ENCODE assay signal across 13 mouse cellular contexts in the genomic region with DNA sequence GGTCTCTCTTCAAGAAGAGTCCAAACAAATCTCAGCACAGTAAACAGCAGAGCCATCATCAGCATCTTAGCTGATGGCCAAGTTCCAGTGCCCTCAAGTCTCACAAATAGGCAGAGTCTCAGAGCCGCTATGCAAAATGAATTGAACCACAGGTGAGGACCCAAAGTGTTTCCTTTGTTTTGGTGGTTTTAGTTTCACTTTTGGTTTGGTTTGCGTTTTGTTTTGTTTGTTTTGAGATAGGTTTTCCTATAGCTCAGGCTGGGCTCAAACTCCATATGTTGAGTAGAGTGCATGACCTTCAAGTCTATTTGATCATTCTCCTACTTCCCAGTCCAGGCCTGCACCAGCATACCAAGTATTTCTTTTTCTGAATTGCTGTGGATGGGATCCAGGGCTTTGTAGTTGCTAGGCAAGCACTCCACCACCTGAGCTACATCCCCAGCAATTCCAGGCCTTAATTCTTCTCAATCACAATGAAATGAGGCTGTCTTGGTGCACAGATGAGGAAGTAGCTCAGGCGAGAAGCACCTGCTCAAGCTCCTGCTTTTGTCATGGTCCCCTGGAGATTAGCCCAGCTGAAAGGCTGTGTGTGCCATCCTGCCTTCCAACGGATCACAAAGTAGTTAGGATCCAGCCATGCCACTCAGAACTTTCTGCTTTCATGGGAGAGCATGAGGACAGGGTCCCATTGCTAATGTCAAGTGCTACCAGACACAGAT. TPM values are rescaled to one million over a fixed set of nuclear protein-coding genes. Genes with fewer than 3 reads are reported as not detected.
DNase-seq lines count a peak whose midpoint lies in the region; ATAC-seq and TF ChIP-seq lines count a peak whose summit lies in the region.
"Had no signal": no experiment of that assay in that cellular context is flagged by ENCODE, and none has a peak within 500 bp of the region (broad histone marks: within the 10 kb centered on the region; RNA-seq: fewer than 3 reads in every experiment).

No protein-coding gene starts in this region.

- peak; percentile 14 for DNase-seq in liver, adult 2 months (ENCODE audit: extremely low read depth, low read depth, low spot score)
- DNase-seq in liver, embryonic 11.5 days (ENCODE audit: low spot score), result no peak
- DNase-seq in MEL (ENCODE audit: low read depth, low spot score) (peak; percentile 75), adipocyte (ENCODE audit: low spot score) (no peak)
- DNase-seq in thymus, postnatal 14 days, result peak; percentile 10
- DNase-seq in layer of hippocampus, adult 18-20 months (ENCODE audit: low spot score in 2 of 2), result no peak
- DNase-seq: cerebellum, adult 8-10 months; kidney, adult 11 months; left cerebral cortex, postnatal 4 days; lung, adult 18-20 months had no signal

- no peak overlapping the region for H3K9ac ChIP-seq in liver, adult 2 months (ENCODE audit: low read depth, low read length)
- H3K9ac ChIP-seq in liver, embryonic 11.5 days (ENCODE audit: low read depth, low read length), result no peak overlapping the region
- peak overlapping the region; percentile 38 for H3K9ac ChIP-seq in MEL (ENCODE audit: control insufficient read depth, low read depth, low read length, poor library complexity, severe bottlenecking)
- H3K9ac ChIP-seq in midbrain, embryonic 13.5 days (replicated peaks), result no peak overlapping the region

- TF ChIP-seq RAD21 in MEL (IDR thresholded peaks at IDR 0.05; ENCODE audit: low read depth, low read length), result no peak

- no peak for ATAC-seq in liver, embryonic 11.5 days (replicated peaks; ENCODE audit: low FRiP score)
- ATAC-seq in inflammation-experienced regulatory T-cells, adult 6 months, result peak; percentile 44
- no peak for ATAC-seq in midbrain, embryonic 13.5 days

- H3K4me1 ChIP-seq in liver, adult 2 months (ENCODE audit: control insufficient read depth, insufficient read depth, low read length), result peaks cover 3% of the 10 kb centered on the region
- H3K4me1 ChIP-seq in liver, embryonic 11.5 days (replicated peaks; ENCODE audit: control insufficient read depth, insufficient read depth, low read length), result no peaks in the 10 kb centered on the region
- peaks cover 2 to 20% of the 10 kb centered on the region in 2 experiments for H3K4me1 ChIP-seq in MEL (ENCODE audit: control insufficient read depth in 1 of 2, insufficient read depth in 2 of 2, low read length in 2 of 2)
- H3K4me1 ChIP-seq in midbrain, embryonic 13.5 days (replicated peaks), result peaks cover 5% of the 10 kb centered on the region; the same call in 1 of the 2 replicates
- H3K4me1 ChIP-seq: heart, embryonic 10.5 days had no signal

- H3K79me2 ChIP-seq in liver, adult 2 months (ENCODE audit: control insufficient read depth, insufficient read depth, low read length), result no peaks in the 10 kb centered on the region
- H3K79me2 ChIP-seq in MEL (ENCODE audit: control insufficient read depth, insufficient read depth, low read length, poor library complexity), result peaks cover 5% of the 10 kb centered on the region; the same call in 1 of the 2 replicates

- no peaks in the 10 kb centered on the region for H3K9me3 ChIP-seq in liver, embryonic 11.5 days (ENCODE audit: control insufficient read depth, low read length)
- no peaks in the 10 kb centered on the region for H3K9me3 ChIP-seq in MEL (replicated peaks; ENCODE audit: insufficient read depth, low read length)
- no peaks in the 10 kb centered on the region for H3K9me3 ChIP-seq in midbrain, embryonic 13.5 days

- no peaks in the 10 kb centered on the region for H3K27me3 ChIP-seq in liver, adult 2 months (ENCODE audit: control insufficient read depth, insufficient read depth, low read length)
- H3K27me3 ChIP-seq in liver, embryonic 11.5 days (replicated peaks; ENCODE audit: control insufficient read depth, insufficient read depth, low read length), result peaks cover 6% of the 10 kb centered on the region
- no peaks in the 10 kb centered on the region for H3K27me3 ChIP-seq in MEL (ENCODE audit: control insufficient read depth in 1 of 2, insufficient read depth in 2 of 2, low read length in 2 of 2)
- no peaks in the 10 kb centered on the region; the same call in 1 of the 2 replicates for H3K27me3 ChIP-seq in midbrain, embryonic 13.5 days

- no peak overlapping the region for H3K4me3 ChIP-seq in liver, adult 2 months (ENCODE audit: insufficient read depth, low read depth, low read length)
- no peak overlapping the region for H3K4me3 ChIP-seq in liver, embryonic 11.5 days (ENCODE audit: low read depth, low read length)
- peak overlapping the region; percentile 10 to 27; a peak in 2 of 4 replicates for H3K4me3 ChIP-seq in MEL (ENCODE audit: control insufficient read depth in 1 of 2, insufficient read depth in 1 of 2, low read depth in 2 of 2, low read length in 2 of 2)
- H3K4me3 ChIP-seq in midbrain, embryonic 13.5 days (replicated peaks), result no peak overlapping the region
- H3K4me3 ChIP-seq: heart, embryonic 10.5 days had no signal

- no peaks in the 10 kb centered on the region for H3K36me3 ChIP-seq in liver, adult 2 months (ENCODE audit: control insufficient read depth, insufficient read depth, low read length)
- no peaks in the 10 kb centered on the region for H3K36me3 ChIP-seq in liver, embryonic 11.5 days (ENCODE audit: control insufficient read depth, insufficient read depth, low read length)
- H3K36me3 ChIP-seq in MEL (ENCODE audit: control insufficient read depth in 1 of 2, insufficient read depth in 2 of 2, low read length in 2 of 2), result peaks cover 0 to 26% of the 10 kb centered on the region in 2 experiments; a peak in 2 of 4 replicates
- H3K36me3 ChIP-seq in midbrain, embryonic 13.5 days, result 0 out of 2 replicates have a peak, but pooled peaks cover 3% of the 10 kb centered on the region
- H3K36me3 ChIP-seq: heart, embryonic 10.5 days had no signal

- peak; percentile 22 to 55; a peak in 2 of 4 replicates for TF ChIP-seq EP300 in MEL (IDR thresholded peaks at IDR 0.05; ENCODE audit: low read depth in 1 of 2, low read length in 2 of 2)

- no peak for TF ChIP-seq POLR2A in liver, adult 2 months (IDR thresholded peaks at IDR 0.05; ENCODE audit: extremely low read depth, insufficient read depth, low read length)
- TF ChIP-seq POLR2A in MEL (IDR thresholded peaks at IDR 0.05; ENCODE audit: control insufficient read depth in 1 of 2, insufficient read depth in 1 of 2, low read depth in 1 of 2, low read length in 2 of 2, poor library complexity in 1 of 2), result no peak

- no peak overlapping the region for H3K27ac ChIP-seq in liver, adult 2 months (replicated peaks; ENCODE audit: insufficient read depth, low read depth, low read length)
- no peak overlapping the region for H3K27ac ChIP-seq in liver, embryonic 11.5 days (ENCODE audit: low read depth, low read length)
- peak overlapping the region; percentile 49 for H3K27ac ChIP-seq in MEL (ENCODE audit: control insufficient read depth, low read depth, low read length)
- H3K27ac ChIP-seq in midbrain, embryonic 13.5 days, result no peak overlapping the region
- H3K27ac ChIP-seq: heart, embryonic 10.5 days had no signal

- TF ChIP-seq CTCF in liver, adult 2 months (IDR thresholded peaks at IDR 0.05; ENCODE audit: low read depth, low read length), result no peak
- no peak for TF ChIP-seq CTCF in MEL (IDR thresholded peaks at IDR 0.05 in 2 of 3, conservative IDR thresholded peaks at IDR 0.05 in 1 of 3; ENCODE audit: control insufficient read depth in 1 of 3, insufficient read depth in 1 of 3, low read depth in 2 of 3, low read length in 3 of 3, poor library complexity in 1 of 3, severe bottlenecking in 1 of 3)

- WGBS in liver, adult 2 months, result 49% methylated on average over 4 of the region's 4 CpGs
- 53% methylated on average over 4 of the region's 4 CpGs for WGBS in liver, embryonic 11.5 days
- WGBS in midbrain, embryonic 13.5 days, result 62% methylated on average over 4 of the region's 4 CpGs

- H3K4me2 ChIP-seq in liver, embryonic 11.5 days, result no peak overlapping the region
- H3K4me2 ChIP-seq in midbrain, embryonic 13.5 days (replicated peaks), result no peak overlapping the region

TF ChIP-seq in MEL, 35 proteins besides CTCF, POLR2A, EP300 and RAD21:
- peak; percentile 47 for TF ChIP-seq MAX (IDR thresholded peaks at IDR 0.05; ENCODE audit: low read length)
- TF ChIP-seq SIN3A (IDR thresholded peaks at IDR 0.05; ENCODE audit: low read length), result 0 out of 2 replicates have a peak, but pooled peaks have one; percentile 29
- no peak for TF ChIP-seq MAFK (IDR thresholded peaks at IDR 0.05; ENCODE audit: borderline replicate concordance, low read depth, low read length)
- peak; percentile 33 for TF ChIP-seq TCF12 (IDR thresholded peaks at IDR 0.05; ENCODE audit: low read depth, low read length)
- TF ChIP-seq NRF1 (IDR thresholded peaks at IDR 0.05; ENCODE audit: insufficient read depth, low read depth, low read length, poor library complexity, severe bottlenecking), result no peak
- peak; percentile 66 for TF ChIP-seq MXI1 (IDR thresholded peaks at IDR 0.05; ENCODE audit: low read depth, low read length)
- TF ChIP-seq TBP (IDR thresholded peaks at IDR 0.05; ENCODE audit: low read depth, low read length), result 0 out of 2 replicates have a peak, but pooled peaks have one; percentile 29
- 0 out of 2 replicates have a peak, but pooled peaks have one; percentile 23 for TF ChIP-seq RCOR1 (IDR thresholded peaks at IDR 0.05; ENCODE audit: low read depth, low read length)
- TF ChIP-seq ETS1 (IDR thresholded peaks at IDR 0.05; ENCODE audit: low read depth, low read length), result peak; percentile 44; the same call in 1 of the 2 replicates
- TF ChIP-seq POLR2AphosphoS5 (IDR thresholded peaks at IDR 0.05; ENCODE audit: borderline replicate concordance, low read depth, low read length), result no peak
- peak; percentile 18; the same call in 1 of the 2 replicates for TF ChIP-seq NELFE (IDR thresholded peaks at IDR 0.05; ENCODE audit: low read depth, low read length)
- 0 out of 2 replicates have a peak, but pooled peaks have one; percentile 6 for TF ChIP-seq SMC3 (IDR thresholded peaks at IDR 0.05; ENCODE audit: low read depth, low read length)
TF ChIP-seq in MEL: peak in this region for 9.

RNA-seq across cellular contexts. Expression of a gene that starts 5.1 kb away (rescaled TPM):
- total RNA-seq in liver, adult 2 months (2014; rRNA removed), result 7.7 and 8.6 TPM in 2 replicates
- polyA plus RNA-seq in liver, adult 2 months (2012; rRNA removed), result 4.2 and 4.4 TPM in 2 replicates
- polyA plus RNA-seq in liver, embryonic 11.5 days (2014; fragmentation: Nextera tagmentation; extraction: Ambion mirVana), result 14.6 and 16.6 TPM in 2 replicates
- 34.6 and 42.1 TPM in 2 replicates for total RNA-seq in MEL (2012; rRNA removed)
- 10 to 100 TPM; 53.3 to 77.9 TPM for polyA plus RNA-seq in MEL (2012; ENCODE audit: insufficient read depth in 1 of 2, insufficient read length in 2 of 2, low read depth in 1 of 2, low replicate concordance in 2 of 2, missing spikeins in 1 of 2)
- polyA plus RNA-seq in inflammation-experienced regulatory T-cells, adult 6 months (2017; shearing (Covaris generic)), result 10 to 100 TPM; 10.8 to 11.8 (median 11.1) TPM
- 10 to 100 TPM; 72.7 to 81.0 TPM for total RNA-seq in layer of hippocampus, adult 18-20 months (2021)
- 11.7 and 14.5 TPM in 2 replicates for polyA plus RNA-seq in midbrain, embryonic 13.5 days (2015; fragmentation: Nextera tagmentation; extraction: Ambion mirVana)

Comparison
In these comparisons a context has a peak if more than half of its experiments do, and no peak if none do; other contexts are left out.
1. DNase-seq: peak in liver, adult 2 months (single experiment), MEL (single experiment) and thymus, postnatal 14 days (single experiment); none in liver, embryonic 11.5 days (single experiment), layer of hippocampus, adult 18-20 months (0 of 2) and adipocyte (single experiment).
2. H3K4me3 ChIP-seq: peak in MEL (2 of 2); none in liver, adult 2 months (single experiment), liver, embryonic 11.5 days (single experiment) and midbrain, embryonic 13.5 days (single experiment).